Mouse (Mus musculus) frontal cortex, postnatal 25 days (tissue): ENCODE results near the gene Arhgap28.
A peak's percentile ranks its signal among the peaks of the same experiment; 100 is the strongest.
"Not testable (repeated sequence)": the region's sequence is repeated elsewhere in the genome, so short reads cannot be mapped to it uniquely, and the experiment has no call there.

ENCODE experiments used
- DNase-seq, 2 experiments: peaks; one replicate each; pipeline ENCODE4 v3.0.0; 2022; ENCODE audit warnings: low spot score in 2 of 2

Gene Arhgap28

GRCm38 (mm10) chr17:67877599-67877998 lies 126.3 kb downstream of the Arhgap28 start:
- no peak for DNase-seq

DNA sequence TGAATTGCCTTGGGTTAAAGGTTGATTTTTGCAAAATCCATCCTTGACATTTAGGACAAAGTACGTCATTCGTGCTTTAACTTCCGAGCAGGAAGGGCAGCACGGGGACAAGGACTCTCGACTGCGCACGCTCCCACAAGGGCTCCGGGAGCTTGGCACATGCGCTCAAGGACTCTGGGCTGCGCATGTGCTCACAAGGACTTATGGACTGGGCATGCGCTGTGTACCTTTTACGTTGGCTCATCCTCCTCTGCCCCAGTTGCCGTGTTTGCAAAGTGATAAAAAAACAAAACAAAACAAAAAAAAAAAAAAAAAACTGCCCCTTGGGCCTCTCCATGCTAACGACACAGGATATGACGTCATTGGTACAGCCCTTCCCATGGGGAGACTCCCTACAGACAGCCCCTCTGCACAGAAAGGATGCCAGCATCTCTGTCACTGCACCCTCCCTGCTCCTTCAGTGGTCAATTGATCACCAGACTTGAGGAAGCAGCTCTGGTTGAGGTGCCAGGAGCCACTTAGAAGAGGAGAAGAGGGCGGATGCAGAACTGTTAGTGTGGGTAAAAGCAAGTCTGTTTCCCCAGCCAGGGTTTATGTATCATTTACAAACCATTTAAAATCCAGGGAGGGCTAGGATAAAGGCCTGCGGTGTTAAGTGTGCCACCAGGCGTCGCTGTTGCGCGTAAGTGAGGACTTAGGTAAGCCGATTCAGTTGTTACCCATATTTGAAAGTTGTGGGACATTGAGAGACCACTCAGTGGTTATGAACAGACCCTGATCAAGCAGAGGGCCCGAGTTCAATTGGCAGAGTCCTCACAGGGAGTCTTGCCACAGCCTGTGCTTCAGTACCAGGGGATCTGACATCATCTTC lies 134.0 kb downstream of the Arhgap28 start:
- DNase-seq, result peak; percentile 63 to 65

- DNase-seq, result no peak
These were observed 137.2 kb downstream of the Arhgap28 start for GRCm38 (mm10) chr17:67866541-67867241.

- no peak for DNase-seq
These were observed 137.9 kb downstream of the Arhgap28 start for GRCm38 (mm10) chr17:67866026-67866425.

DNA sequence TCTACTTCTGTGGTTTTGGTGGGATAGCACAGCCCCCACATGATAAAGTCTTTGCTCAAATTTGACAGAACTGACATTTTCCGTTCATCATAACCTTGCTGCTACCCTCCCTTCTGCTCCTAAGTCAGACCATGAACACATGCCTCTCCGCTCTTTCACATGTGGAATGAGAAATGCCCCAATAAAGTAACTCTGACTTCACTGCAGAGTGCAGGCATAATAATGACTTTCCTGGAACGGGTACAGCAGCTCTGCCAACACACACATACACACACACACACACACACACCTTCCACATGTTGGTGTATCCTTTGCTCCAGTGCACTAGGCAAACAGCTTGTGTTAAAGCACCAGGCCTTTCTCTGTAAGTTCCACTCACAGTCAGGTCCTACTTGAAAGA lies 139.0 kb downstream of the Arhgap28 start:
- DNase-seq, result no peak

- no peak for DNase-seq
These were observed 139.6 kb downstream of the Arhgap28 start for GRCm38 (mm10) chr17:67864363-67864762.

- DNase-seq, result peak; percentile 56 to 67
These were observed 142.0 kb downstream of the Arhgap28 start for GRCm38 (mm10) chr17:67861744-67862535.

DNA sequence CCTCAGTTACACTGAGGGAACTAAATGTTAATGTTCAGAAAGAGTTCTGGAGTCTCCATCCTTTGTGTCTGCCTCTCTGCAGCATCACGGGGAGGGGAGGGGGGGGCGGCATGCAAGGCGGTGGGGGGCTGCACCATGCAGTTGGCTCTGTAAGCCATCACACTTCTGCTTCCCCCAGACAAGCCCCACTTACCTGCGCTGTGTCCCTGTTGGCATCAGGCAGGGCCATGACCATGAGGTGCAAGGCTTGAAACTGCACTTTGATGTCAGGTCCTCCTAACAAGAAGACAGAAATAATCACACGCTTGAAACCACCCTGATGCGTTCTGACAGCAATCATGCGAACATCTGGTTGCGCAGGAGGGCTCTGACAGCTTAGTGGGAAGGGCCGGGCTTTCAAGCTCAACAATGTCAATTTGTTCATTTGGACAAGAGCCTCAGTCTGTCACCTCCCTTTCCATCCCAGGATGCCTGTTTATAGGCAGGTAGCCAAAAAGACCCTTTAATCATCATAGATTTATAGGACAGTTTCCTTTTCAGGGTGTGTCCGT lies 142.8 kb downstream of the Arhgap28 start:
- no peak for DNase-seq

- not testable (repeated sequence) for DNase-seq
These were observed 162.4 kb downstream of the Arhgap28 start for GRCm38 (mm10) chr17:67841494-67841893.

GRCm38 (mm10) chr17:67838948-67839347 lies 165.0 kb downstream of the Arhgap28 start:
- no peak for DNase-seq

GRCm38 (mm10) chr17:67837351-67838090 lies 166.4 kb downstream of the Arhgap28 start:
- peak; percentile 62 to 77 for DNase-seq

GRCm38 (mm10) chr17:67836146-67836895 lies 167.6 kb downstream of the Arhgap28 start:
- DNase-seq, result no peak

GRCm38 (mm10) chr17:67827431-67827830 lies 176.5 kb downstream of the Arhgap28 start:
- no peak for DNase-seq

- DNase-seq, result no peak
These were observed 187.0 kb downstream of the Arhgap28 start for GRCm38 (mm10) chr17:67816916-67817315.

GRCm38 (mm10) chr17:67815720-67816119 lies 188.2 kb downstream of the Arhgap28 start:
- DNase-seq, result no peak

GRCm38 (mm10) chr17:67813666-67814065 lies 190.3 kb downstream of the Arhgap28 start:
- no peak for DNase-seq

GRCm38 (mm10) chr17:67809171-67809570 lies 194.7 kb downstream of the Arhgap28 start:
- no peak for DNase-seq
